Mouse (Mus musculus) CH12.LX (cell line): ENCODE results near the gene Slco4a1.

Experiments used
- BHLHE40 ChIP-seq: IDR thresholded peaks from 2 replicates; pipeline ENCODE4 v1.6.1; 2011; ENCODE audit warnings: mild to moderate bottlenecking, low read depth, low read length, improper control_type of control experiment
- CTCF ChIP-seq, 2 experiments: IDR thresholded peaks in 1 of 2; conservative IDR thresholded peaks in 1 of 2; 2 replicates each; pipeline ENCODE4 v1.5.1; 2011 to 2012; ENCODE audit warnings: low read depth in 2 of 2, low read length in 2 of 2, improper control_type of control experiment in 1 of 2, inconsistent platforms in 1 of 2, mild to moderate bottlenecking in 1 of 2, moderate library complexity in 1 of 2
- EP300 ChIP-seq: IDR thresholded peaks from 2 replicates; pipeline ENCODE4 v1.6.1; 2011; ENCODE audit warnings: low read length, improper control_type of control experiment
- HCFC1 ChIP-seq: IDR thresholded peaks from 2 replicates; pipeline ENCODE4 v1.6.1; 2012; ENCODE audit warnings: low read depth, mild to moderate bottlenecking, inconsistent platforms, low read length, improper control_type of control experiment
- MAFK ChIP-seq: IDR thresholded peaks from 2 replicates; pipeline ENCODE4 v1.6.1; 2011; ENCODE audit warnings: low read length, improper control_type of control experiment; ENCODE audit not compliant: insufficient replicate concordance
- MAX ChIP-seq: IDR thresholded peaks from 2 replicates; pipeline ENCODE4 v1.6.1; 2011; ENCODE audit warnings: low read length, improper control_type of control experiment
- POLR2A ChIP-seq: IDR thresholded peaks from 2 replicates; pipeline ENCODE4 v1.6.1; 2011; ENCODE audit warnings: low read depth, mild to moderate bottlenecking, improper control_type of control experiment, low read length
- POLR2AphosphoS2 ChIP-seq: IDR thresholded peaks from 2 replicates; pipeline ENCODE4 v1.6.1; 2011; ENCODE audit warnings: low read depth, low read length, improper control_type of control experiment
- USF1 ChIP-seq: IDR thresholded peaks from 2 replicates; pipeline ENCODE4 v1.6.1; 2014; ENCODE audit warnings: low read depth, mild to moderate bottlenecking, inconsistent platforms, low read length, improper control_type of control experiment

GRCm38 (mm10) chr2:180408410-180408809 lies 47.6 kb upstream of the Slco4a1 start:
- TF ChIP-seq BHLHE40 = no peak
- no peak for TF ChIP-seq POLR2AphosphoS2
- no peak for TF ChIP-seq USF1
- no peak for TF ChIP-seq MAFK
- no peak for TF ChIP-seq MAX
- peak in 1 of 2 experiments; percentile 39; a peak in 2 of 4 replicates for TF ChIP-seq CTCF (conservative IDR thresholded peaks at IDR 0.05 in 1 of 2, IDR thresholded peaks at IDR 0.05 in 1 of 2; ENCODE audit: low read depth in 2 of 2, low read length in 2 of 2)
- no peak for TF ChIP-seq EP300
- TF ChIP-seq POLR2A = no peak
- no peak for TF ChIP-seq HCFC1
